Mouse (Mus musculus) MEL (cell line): ENCODE data around the gene Gltp. TPM values are rescaled to one million over a fixed set of nuclear protein-coding genes. Genes with fewer than 3 reads are reported as not detected.

Source experiments
- DNase-seq: peaks from one replicate; pipeline ENCODE4 v3.0.0; 2011; ENCODE audit warnings: low read depth, low spot score
- H3K27ac ChIP-seq: 2 replicates; pipeline ENCODE4 v1.5.1; 2012; ENCODE audit warnings: low read depth, mild to moderate bottlenecking, control low read depth, low read length, moderate library complexity; ENCODE audit not compliant: control insufficient read depth
- H3K27me3 ChIP-seq, 2 experiments: fragments of 150-350 bp in 1 of 2; sonication (generic) in 1 of 2; 2 replicates each; pipeline ENCODE4 v1.6.1; 2012; ENCODE audit warnings: low read length in 2 of 2, mild to moderate bottlenecking in 2 of 2, improper control_type of control experiment in 1 of 2, moderate library complexity in 1 of 2; ENCODE audit not compliant: insufficient read depth in 2 of 2, control insufficient read depth in 1 of 2
- H3K36me3 ChIP-seq, 2 experiments: 2 replicates each; pipeline ENCODE4 v1.6.1; 2012 to 2014; ENCODE audit warnings: low read length in 2 of 2, improper control_type of control experiment in 1 of 2, inconsistent platforms in 1 of 2, mild to moderate bottlenecking in 1 of 2; ENCODE audit not compliant: insufficient read depth in 2 of 2, control insufficient read depth in 1 of 2
- H3K4me1 ChIP-seq, 2 experiments: fragments of 150-350 bp in 1 of 2; sonication (generic) in 1 of 2; 2 replicates each; pipeline ENCODE4 v1.6.1; 2012; ENCODE audit warnings: low read length in 2 of 2, improper control_type of control experiment in 1 of 2, mild to moderate bottlenecking in 1 of 2; ENCODE audit not compliant: insufficient read depth in 2 of 2, control insufficient read depth in 1 of 2
- H3K4me3 ChIP-seq, 2 experiments: fragments of 150-350 bp in 1 of 2; sonication (generic) in 1 of 2; 2 replicates each; pipeline ENCODE4 v1.5.1; 2012; ENCODE audit warnings: low read depth in 2 of 2, low read length in 2 of 2, mild to moderate bottlenecking in 2 of 2, moderate library complexity in 2 of 2, control low read depth in 1 of 2, improper control_type of control experiment in 1 of 2; ENCODE audit not compliant: control insufficient read depth in 1 of 2, insufficient read depth in 1 of 2
- H3K79me2 ChIP-seq: 2 replicates; pipeline ENCODE4 v1.6.1; 2012; ENCODE audit warnings: mild to moderate bottlenecking, low read length, moderate library complexity; ENCODE audit not compliant: control insufficient read depth, poor library complexity, insufficient read depth
- H3K9ac ChIP-seq: 2 replicates; pipeline ENCODE4 v1.6.1; 2012; ENCODE audit warnings: low read depth, mild to moderate bottlenecking, control low read depth, low read length, moderate library complexity; ENCODE audit not compliant: control insufficient read depth, poor library complexity, severe bottlenecking
- H3K9me3 ChIP-seq: fragments of 150-350 bp; sonication (generic); replicated peaks from 2 replicates; pipeline ENCODE4 v1.6.1; 2012; ENCODE audit warnings: mild to moderate bottlenecking, low read length, improper control_type of control experiment, moderate library complexity; ENCODE audit not compliant: insufficient read depth
- CHD1 ChIP-seq: IDR thresholded peaks from 2 replicates; pipeline ENCODE4 v1.6.1; 2012; ENCODE audit warnings: low read depth, mild to moderate bottlenecking, inconsistent platforms, low read length, improper control_type of control experiment
- GATA1 ChIP-seq: IDR thresholded peaks from 2 replicates; pipeline ENCODE4 v1.6.1; 2011; ENCODE audit warnings: low read depth, low read length, improper control_type of control experiment
- HCFC1 ChIP-seq: IDR thresholded peaks from 2 replicates; pipeline ENCODE4 v1.6.1; 2012; ENCODE audit warnings: low read depth, mild to moderate bottlenecking, inconsistent platforms, low read length, improper control_type of control experiment, moderate library complexity
- KAT2A ChIP-seq: conservative IDR thresholded peaks from 2 replicates; pipeline ENCODE4 v1.6.1; 2012; ENCODE audit warnings: low read depth, low read length, improper control_type of control experiment, inconsistent platforms
- MAFK ChIP-seq: IDR thresholded peaks from 2 replicates; pipeline ENCODE4 v1.6.1; 2011; ENCODE audit warnings: low read depth, mild to moderate bottlenecking, low read length, improper control_type of control experiment, borderline replicate concordance
- MXI1 ChIP-seq: IDR thresholded peaks from 2 replicates; pipeline ENCODE4 v1.6.1; 2011; ENCODE audit warnings: mild to moderate bottlenecking, low read depth, low read length, improper control_type of control experiment
- NELFE ChIP-seq: IDR thresholded peaks from 2 replicates; pipeline ENCODE4 v1.6.1; 2011; ENCODE audit warnings: low read depth, low read length, improper control_type of control experiment
- SMC3 ChIP-seq: IDR thresholded peaks from 2 replicates; pipeline ENCODE4 v1.6.1; 2011; ENCODE audit warnings: low read depth, low read length, improper control_type of control experiment
- TCF12 ChIP-seq: IDR thresholded peaks from 2 replicates; pipeline ENCODE4 v1.6.1; 2014; ENCODE audit warnings: low read depth, mild to moderate bottlenecking, inconsistent platforms, low read length, improper control_type of control experiment, moderate library complexity
- USF1 ChIP-seq: IDR thresholded peaks from 2 replicates; pipeline ENCODE4 v1.6.1; 2014; ENCODE audit warnings: low read depth, mild to moderate bottlenecking, inconsistent platforms, low read length, improper control_type of control experiment, moderate library complexity
- USF2 ChIP-seq, 2 experiments: IDR thresholded peaks; 2 replicates each; pipeline ENCODE4 v1.6.1; 2011 to 2012; ENCODE audit warnings: improper control_type of control experiment in 2 of 2, low read length in 2 of 2, borderline replicate concordance in 1 of 2, inconsistent platforms in 1 of 2, low read depth in 1 of 2, mild to moderate bottlenecking in 1 of 2; ENCODE audit not compliant: insufficient read depth in 1 of 2
- ZC3H11A ChIP-seq: IDR thresholded peaks from 2 replicates; pipeline ENCODE4 v1.6.1; 2012; ENCODE audit warnings: low read depth, mild to moderate bottlenecking, inconsistent platforms, low read length, improper control_type of control experiment
- ZKSCAN1 ChIP-seq: IDR thresholded peaks from 2 replicates; pipeline ENCODE4 v1.6.1; 2012; ENCODE audit warnings: low read depth, mild to moderate bottlenecking, inconsistent platforms, low read length, improper control_type of control experiment, moderate library complexity
- polyA plus RNA-seq, 2 experiments: library from polyadenylated mRNA; stranded (reverse) in 1 of 2; unstranded in 1 of 2; fragments of >175 nt in 1 of 2; fragments of >200 nt in 1 of 2; gene quantifications; 2 replicates each; pipeline versions ENCODE4 v1.2.1 to v1.2.4; 2012; ENCODE audit warnings: low replicate concordance in 2 of 2, low read depth in 1 of 2; ENCODE audit not compliant: insufficient read length in 2 of 2, insufficient read depth in 1 of 2, missing spikeins in 1 of 2
- total RNA-seq: library from RNA; depleted of rRNA; stranded (reverse); fragments of 300-350 nt; gene quantifications from 2 replicates; pipeline ENCODE4 v1.2.3, GENCODE M21; 2012

The Gltp gene
- total and polyA plus RNA-seq, 3 experiments, result 18.8 to 211 (median 67.2) TPM

- Histone ChIP-seq H3K9me3 (no peaks in the 10 kb centered on the region), H3K36me3 (peaks cover 0 to 6% of the 10 kb centered on the region in 2 experiments; a peak in 1 of 4 replicates), H3K79me2 (peaks cover 6% of the 10 kb centered on the region), H3K4me1 (peaks cover 0 to 18% of the 10 kb centered on the region in 2 experiments; a peak in 2 of 4 replicates), H3K4me3 (peak overlapping the region; percentile 93 to 94), H3K27ac (0 out of 2 replicates have a peak overlapping the region, but pooled peaks have one; percentile 31), H3K9ac (peak overlapping the region; percentile 92), H3K27me3 (peaks cover 0 to 2% of the 10 kb centered on the region in 2 experiments; a peak in 1 of 4 replicates)
- TF ChIP-seq USF1, result no peak
- TF ChIP-seq SMC3, result no peak
- 0 out of 2 replicates have a peak, but pooled peaks have one; percentile 7 for TF ChIP-seq MXI1
- no peak for TF ChIP-seq HCFC1
- DNase-seq, result peak; percentile 70
Observed at GRCm38 (mm10) chr5:114689700-114690366, 951 bp downstream of the Gltp start.

- no peaks in the 10 kb centered on the region for H3K9me3 ChIP-seq
- H3K27me3 ChIP-seq, result peaks cover 0 to 2% of the 10 kb centered on the region in 2 experiments; a peak in 1 of 4 replicates
- no peak overlapping the region for H3K9ac ChIP-seq
- no peak overlapping the region for H3K27ac ChIP-seq
- no peak overlapping the region for H3K4me3 ChIP-seq
- H3K79me2 ChIP-seq, result peaks cover 6% of the 10 kb centered on the region
- H3K36me3 ChIP-seq, result peaks cover 0 to 6% of the 10 kb centered on the region in 2 experiments; a peak in 1 of 4 replicates
- peaks cover 0 to 18% of the 10 kb centered on the region in 2 experiments; a peak in 2 of 4 replicates for H3K4me1 ChIP-seq
- no peak for DNase-seq
- TF ChIP-seq USF2 (IDR thresholded peaks at IDR 0.05; ENCODE audit: borderline replicate concordance in 1 of 2, insufficient read depth in 1 of 2, low read depth in 1 of 2, low read length in 2 of 2) (no peak), GATA1 (no peak), TCF12 (no peak), KAT2A (no peak), ZC3H11A (no peak), MXI1 (no peak), ZKSCAN1 (no peak), CHD1 (no peak)
Observed at GRCm38 (mm10) chr5:114688703-114689102, 2.1 kb downstream of the Gltp start.

GRCm38 (mm10) chr5:114687901-114688300 is 2.9 kb downstream of the Gltp start:
- H3K9me3 ChIP-seq, result no peaks in the 10 kb centered on the region
- no peak overlapping the region for H3K9ac ChIP-seq
- H3K4me1 ChIP-seq, result peaks cover 0 to 18% of the 10 kb centered on the region in 2 experiments; a peak in 2 of 4 replicates
- no peak for TF ChIP-seq MAFK
- TF ChIP-seq USF1, result no peak
- TF ChIP-seq NELFE, result no peak
- no peak overlapping the region for H3K27ac ChIP-seq
- no peak overlapping the region for H3K4me3 ChIP-seq
- H3K27me3 ChIP-seq, result no peaks in the 10 kb centered on the region
- peaks cover 6% of the 10 kb centered on the region for H3K79me2 ChIP-seq
- H3K36me3 ChIP-seq, result peaks cover 0 to 6% of the 10 kb centered on the region in 2 experiments; a peak in 1 of 4 replicates
- peak; percentile 40 for DNase-seq
